Mouse (Mus musculus) G1E (cell line): ENCODE measurements around the gene Pitpnm1. TPM values are rescaled to one million over a fixed set of nuclear protein-coding genes. Genes with fewer than 3 reads are reported as not detected.

Experiments
- ATAC-seq: 2 replicates; pipeline ENCODE4 v1.8.0; 2016; ENCODE audit warnings: mild to moderate bottlenecking; ENCODE audit not compliant: insufficient number of reproducible peaks, poor library complexity, low FRiP score, severe bottlenecking; ENCODE audit errors: extremely low read depth
- DNase-seq: peaks from one replicate; pipeline ENCODE4 v3.0.0; 2012; ENCODE audit warnings: low spot score
- H3K27me3 ChIP-seq: 2 replicates; pipeline ENCODE4 v1.6.1; 2012; ENCODE audit warnings: mild to moderate bottlenecking, low read length, inconsistent platforms; ENCODE audit not compliant: insufficient read depth
- H3K36me3 ChIP-seq: replicated peaks from 2 replicates; pipeline ENCODE3; 2012; ENCODE audit warnings: mild to moderate bottlenecking, inconsistent platforms
- H3K4me1 ChIP-seq: 2 replicates; pipeline ENCODE4 v1.6.1; 2012; ENCODE audit warnings: low read depth, low read length, inconsistent platforms, mixed read lengths; ENCODE audit not compliant: insufficient read depth
- H3K4me3 ChIP-seq: 2 replicates; pipeline ENCODE4 v1.5.1; 2012; ENCODE audit warnings: low read depth, mild to moderate bottlenecking, inconsistent platforms, low read length, moderate library complexity, mixed read lengths
- H3K9me3 ChIP-seq: replicated peaks from 2 replicates; pipeline ENCODE4 v1.6.1; 2012; ENCODE audit warnings: inconsistent platforms
- CTCF ChIP-seq: IDR thresholded peaks from 2 replicates; pipeline ENCODE4 v1.5.1; 2012; ENCODE audit warnings: low read depth, low read length, inconsistent platforms, mixed read lengths
- GATA1 ChIP-seq: IDR thresholded peaks from 2 replicates; pipeline ENCODE4 v1.6.1; 2012; ENCODE audit warnings: borderline replicate concordance, low read length, inconsistent platforms, mixed read lengths
- GATA2 ChIP-seq: IDR thresholded peaks from 2 replicates; pipeline ENCODE4 v1.6.1; 2012; ENCODE audit warnings: low read depth, low read length, inconsistent platforms, borderline replicate concordance
- POLR2AphosphoS5 ChIP-seq: IDR thresholded peaks from 2 replicates; pipeline ENCODE4 v1.6.1; 2012; ENCODE audit warnings: low read depth, low read length, inconsistent platforms; ENCODE audit not compliant: insufficient replicate concordance
- TAL1 ChIP-seq: conservative IDR thresholded peaks from 2 replicates; pipeline ENCODE4 v1.6.1; 2012; ENCODE audit warnings: low read depth, low read length, inconsistent platforms, mixed read lengths
- polyA plus RNA-seq: library from polyadenylated mRNA; stranded (reverse); fragments of >175 nt; gene quantifications from 2 replicates; pipeline ENCODE4 v1.2.3, GENCODE M21; 2012
- total RNA-seq, 2 experiments: library from RNA; stranded (forward) in 1 of 2; stranded (reverse) in 1 of 2; fragments of 200-1000 nt in 1 of 2; fragments of >200 nt in 1 of 2; fragmentation: Nextera tagmentation in 1 of 2; gene quantifications; 2 replicates each; pipeline ENCODE4 v1.2.3; 2014 to 2017

Gene Pitpnm1
- total and polyA plus RNA-seq, 3 experiments, result 12.9 to 61.2 (median 22.2) TPM

DNA sequence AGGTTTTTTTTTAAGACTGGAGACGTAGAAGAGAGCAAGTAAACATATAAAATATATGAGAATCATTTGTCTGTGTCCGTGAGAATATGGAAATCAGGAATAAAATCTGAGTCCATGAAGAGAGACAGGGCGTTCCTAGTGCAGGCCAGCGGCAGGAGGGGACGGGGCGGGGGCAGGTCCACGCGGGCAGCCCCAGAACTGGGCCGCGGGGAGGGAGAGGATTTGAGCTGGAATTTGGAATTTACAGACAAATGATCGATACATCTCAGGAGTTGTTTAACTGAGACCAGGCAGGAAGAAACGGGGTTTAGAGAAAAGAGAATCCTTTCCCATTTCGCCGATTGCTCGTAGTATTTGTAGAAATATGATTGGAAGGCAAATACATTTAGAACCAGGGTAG is 29.5 kb upstream of the Pitpnm1 start:
- Histone ChIP-seq H3K9me3 (no peaks in the 10 kb centered on the region), H3K4me1 (peaks cover 2% of the 10 kb centered on the region; the same call in 1 of the 2 replicates), H3K27me3 (peaks cover 38% of the 10 kb centered on the region), H3K36me3 (no peaks in the 10 kb centered on the region), H3K4me3 (no peak overlapping the region)
- TF ChIP-seq GATA1, result no peak
- no peak for TF ChIP-seq GATA2
- TF ChIP-seq POLR2AphosphoS5, result no peak
- no peak for TF ChIP-seq TAL1
- no peak for DNase-seq
- no peak for ATAC-seq

- Histone ChIP-seq H3K4me3 (no peak overlapping the region), H3K27me3 (peaks cover 41% of the 10 kb centered on the region), H3K36me3 (no peaks in the 10 kb centered on the region), H3K9me3 (no peaks in the 10 kb centered on the region), H3K4me1 (peaks cover 2% of the 10 kb centered on the region; the same call in 1 of the 2 replicates)
- no peak for DNase-seq
- TF ChIP-seq POLR2AphosphoS5 (no peak), GATA2 (no peak), TAL1 (no peak), GATA1 (no peak), CTCF (no peak)
- no peak for ATAC-seq
These were observed 29.0 kb upstream of the Pitpnm1 start for GRCm38 (mm10) chr19:4070756-4071155.

- Histone ChIP-seq H3K9me3 (no peaks in the 10 kb centered on the region), H3K27me3 (peaks cover 43% of the 10 kb centered on the region), H3K4me1 (peaks cover 2% of the 10 kb centered on the region; the same call in 1 of the 2 replicates), H3K36me3 (no peaks in the 10 kb centered on the region), H3K4me3 (no peak overlapping the region)
- TF ChIP-seq TAL1 (no peak), POLR2AphosphoS5 (no peak), CTCF (no peak), GATA2 (no peak), GATA1 (no peak)
- ATAC-seq (no peak), DNase-seq (no peak)
These were observed 28.4 kb upstream of the Pitpnm1 start for GRCm38 (mm10) chr19:4071406-4071805.

GRCm38 (mm10) chr19:4072706-4073424 is 26.9 kb upstream of the Pitpnm1 start:
- ATAC-seq (no peak), DNase-seq (no peak)
- Histone ChIP-seq H3K36me3 (no peaks in the 10 kb centered on the region), H3K4me1 (peaks cover 2% of the 10 kb centered on the region; the same call in 1 of the 2 replicates), H3K27me3 (peaks cover 40% of the 10 kb centered on the region), H3K9me3 (no peaks in the 10 kb centered on the region), H3K4me3 (no peak overlapping the region)
- no peak for TF ChIP-seq GATA1
- no peak for TF ChIP-seq CTCF
- TF ChIP-seq POLR2AphosphoS5, result no peak
- TF ChIP-seq TAL1, result no peak
- no peak for TF ChIP-seq GATA2

GRCm38 (mm10) chr19:4075531-4075930 is 24.3 kb upstream of the Pitpnm1 start:
- peaks cover 38% of the 10 kb centered on the region for H3K27me3 ChIP-seq
- DNase-seq (no peak), ATAC-seq (no peak)
- H3K36me3 ChIP-seq, result no peaks in the 10 kb centered on the region
- no peak overlapping the region for H3K4me3 ChIP-seq
- H3K4me1 ChIP-seq, result peaks cover 2% of the 10 kb centered on the region
- H3K9me3 ChIP-seq, result no peaks in the 10 kb centered on the region
- no peak for TF ChIP-seq POLR2AphosphoS5
- no peak for TF ChIP-seq CTCF
- no peak for TF ChIP-seq TAL1
- no peak for TF ChIP-seq GATA2
- no peak for TF ChIP-seq GATA1

DNA sequence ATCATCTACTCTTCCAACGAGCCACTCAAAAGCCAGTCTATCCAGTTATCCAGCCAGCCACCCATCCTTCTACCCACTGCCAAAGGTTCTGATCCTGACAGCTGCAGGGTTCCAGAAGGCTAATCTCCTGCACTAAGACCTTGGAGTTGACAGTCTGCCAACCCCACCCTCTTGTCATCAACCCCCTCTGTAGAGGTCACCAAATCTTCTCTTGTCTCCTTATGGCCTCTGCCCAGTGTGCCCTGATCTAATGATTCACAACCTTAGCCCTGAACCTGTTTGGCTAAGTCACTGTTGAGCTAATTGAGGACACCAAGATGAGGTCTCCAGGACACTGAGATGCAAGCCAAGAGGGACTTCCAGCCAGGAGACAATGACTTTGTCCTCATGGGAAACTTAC is 20.2 kb upstream of the Pitpnm1 start:
- Histone ChIP-seq H3K9me3 (no peaks in the 10 kb centered on the region), H3K36me3 (no peaks in the 10 kb centered on the region), H3K4me1 (peaks cover 6% of the 10 kb centered on the region), H3K27me3 (peaks cover 60% of the 10 kb centered on the region), H3K4me3 (no peak overlapping the region)
- DNase-seq, result no peak
- TF ChIP-seq POLR2AphosphoS5 (no peak), CTCF (no peak), GATA2 (no peak), GATA1 (no peak)
- ATAC-seq, result no peak

DNA sequence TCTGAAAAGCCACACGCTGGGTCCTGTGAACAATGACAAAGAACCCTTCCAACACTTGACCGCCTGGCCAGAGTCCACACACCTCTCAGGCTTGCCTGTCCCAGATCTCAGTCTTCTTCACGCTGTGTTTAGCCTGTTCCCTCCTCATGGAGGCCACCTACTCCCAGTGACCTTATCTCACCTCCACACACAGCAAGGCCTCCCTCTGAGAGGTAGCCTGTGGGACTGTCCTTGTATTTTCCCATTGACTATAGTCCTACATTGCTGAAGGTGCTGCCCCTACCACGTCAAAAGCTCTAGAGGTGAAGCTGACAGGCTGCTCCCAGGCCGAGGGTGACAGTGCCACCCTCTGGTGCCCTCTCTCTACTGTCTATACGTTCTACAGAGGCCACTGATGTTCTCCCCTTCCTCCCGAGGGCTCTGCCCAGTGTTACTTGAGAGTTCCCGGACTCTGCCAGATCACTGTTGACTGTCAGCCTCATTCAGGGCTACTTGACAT is 19.2 kb upstream of the Pitpnm1 start:
- H3K9me3 ChIP-seq, result no peaks in the 10 kb centered on the region
- peaks cover 68% of the 10 kb centered on the region for H3K27me3 ChIP-seq
- no peaks in the 10 kb centered on the region for H3K36me3 ChIP-seq
- ATAC-seq (no peak), DNase-seq (no peak)
- H3K4me1 ChIP-seq, result peaks cover 6% of the 10 kb centered on the region
- no peak overlapping the region for H3K4me3 ChIP-seq
- TF ChIP-seq GATA2, result no peak
